Mouse (Mus musculus) midbrain, postnatal 0 days (tissue): ENCODE results near the gene Rora. TPM values are rescaled to one million over a fixed set of nuclear protein-coding genes. Genes with fewer than 3 reads are reported as not detected.
A peak's percentile ranks its signal among the peaks of the same experiment; 100 is the strongest.

ENCODE experiments used
- ATAC-seq: fragments of 200-750 bp; cut with Nextera tagmentation; 2 replicates; pipeline ENCODE4 v1.8.0; 2017; ENCODE audit warnings: moderate number of reproducible peaks, mild to moderate bottlenecking, moderate TSS enrichment, moderate library complexity; ENCODE audit not compliant: low FRiP score
- DNase-seq: peaks from one replicate; pipeline ENCODE4 v3.0.0-alpha.2; 2015; ENCODE audit warnings: low spot score
- H3K27ac ChIP-seq: fragments of 300-500 bp; sonication (generic); 2 replicates; pipeline ENCODE4 v1.5.1; 2014; ENCODE audit warnings: low read depth, mild to moderate bottlenecking, low read length, mixed read lengths
- H3K27me3 ChIP-seq: fragments of 300-500 bp; sonication (generic); 2 replicates; pipeline ENCODE4 v1.6.1; 2014; ENCODE audit warnings: low read length, control low read depth, mixed read lengths; ENCODE audit not compliant: insufficient read depth
- H3K36me3 ChIP-seq: fragments of 300-500 bp; sonication (generic); 2 replicates; pipeline ENCODE4 v1.6.1; 2014; ENCODE audit warnings: low read length, control low read depth, mixed read lengths; ENCODE audit not compliant: insufficient read depth
- H3K4me1 ChIP-seq: fragments of 300-500 bp; sonication (generic); 2 replicates; pipeline ENCODE4 v1.6.1; 2014; ENCODE audit warnings: mild to moderate bottlenecking, control low read depth, antibody characterized with exemption, low read length, mixed read lengths; ENCODE audit not compliant: insufficient read depth
- H3K4me2 ChIP-seq: fragments of 300-500 bp; sonication (generic); 2 replicates; pipeline ENCODE4 v1.6.1; 2014; ENCODE audit warnings: low read depth, mild to moderate bottlenecking, low read length, mixed read lengths; ENCODE audit not compliant: poor library complexity, severe bottlenecking
- H3K4me3 ChIP-seq: fragments of 300-500 bp; sonication (generic); 2 replicates; pipeline ENCODE4 v1.5.1; 2014; ENCODE audit warnings: low read depth, mild to moderate bottlenecking, low read length, moderate library complexity
- H3K9ac ChIP-seq: fragments of 300-500 bp; sonication (generic); replicated peaks from 2 replicates; pipeline ENCODE4 v1.6.1; 2014; ENCODE audit warnings: mild to moderate bottlenecking, low read length, moderate library complexity, mixed read lengths; ENCODE audit not compliant: poor library complexity, severe bottlenecking
- H3K9me3 ChIP-seq: fragments of 300-500 bp; sonication (generic); 2 replicates; pipeline ENCODE4 v1.6.1; 2016; ENCODE audit warnings: low read length, control low read depth
- CTCF ChIP-seq: IDR thresholded peaks from 2 replicates; pipeline ENCODE4 v1.5.1; 2016; ENCODE audit warnings: antibody characterized with exemption, mild to moderate bottlenecking
- WGBS: fragments of 180-500 bp; shearing (Covaris S2); extraction: QIAGEN DNeasy Blood & Tissue Kit; methylation state at CpG from one replicate; pipeline ENCODE4 v1.1.7; 2014; 5-methylcytosine and 5-hydroxymethylcytosine counted together
- polyA plus RNA-seq: library from polyadenylated mRNA; unstranded; fragments of >200 nt; fragmentation: Nextera tagmentation; extraction: Ambion mirVana; gene quantifications from 2 replicates; pipeline ENCODE4 v1.2.1, GENCODE M21; 2015
- total RNA-seq: library from RNA; depleted of rRNA; stranded (reverse); fragments of >200 nt; gene quantifications from 2 replicates; pipeline ENCODE4 v1.2.3, GENCODE M21; 2014

The Rora gene
- total and polyA plus RNA-seq, 2 experiments from 2014 or later: 28.2 to 49.6 TPM

DNA sequence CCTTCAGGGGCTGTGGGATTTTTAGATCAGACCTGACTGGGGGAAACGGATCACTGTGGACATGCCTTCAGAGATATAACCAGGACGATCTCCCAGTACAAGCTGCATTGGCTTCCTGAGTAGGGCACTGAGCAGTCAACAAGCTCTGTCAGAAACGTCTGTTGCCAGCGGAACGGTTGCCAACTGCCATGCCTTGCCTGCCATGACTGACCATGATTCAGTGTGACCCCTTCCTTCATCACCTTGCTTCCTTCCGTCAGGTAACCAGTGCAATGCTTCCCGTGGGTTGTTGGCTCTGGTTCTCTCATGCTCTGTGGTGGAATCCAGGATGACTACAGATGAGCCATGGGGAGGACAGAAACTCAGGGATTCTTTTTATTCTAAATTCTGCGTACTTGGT, 16.3 kb upstream of the Rora start:
- Histone ChIP-seq H3K27ac (no peak overlapping the region), H3K36me3 (no peaks in the 10 kb centered on the region), H3K4me1 (no peaks in the 10 kb centered on the region), H3K9ac (no peak overlapping the region), H3K9me3 (no peaks in the 10 kb centered on the region), H3K4me3 (no peak overlapping the region), H3K27me3 (no peaks in the 10 kb centered on the region), H3K4me2 (no peak overlapping the region)
- no peak for TF ChIP-seq CTCF
- WGBS: 91% methylated on average over 8 of the region's 8 CpGs
- ATAC-seq: no peak
- DNase-seq: no peak

DNA sequence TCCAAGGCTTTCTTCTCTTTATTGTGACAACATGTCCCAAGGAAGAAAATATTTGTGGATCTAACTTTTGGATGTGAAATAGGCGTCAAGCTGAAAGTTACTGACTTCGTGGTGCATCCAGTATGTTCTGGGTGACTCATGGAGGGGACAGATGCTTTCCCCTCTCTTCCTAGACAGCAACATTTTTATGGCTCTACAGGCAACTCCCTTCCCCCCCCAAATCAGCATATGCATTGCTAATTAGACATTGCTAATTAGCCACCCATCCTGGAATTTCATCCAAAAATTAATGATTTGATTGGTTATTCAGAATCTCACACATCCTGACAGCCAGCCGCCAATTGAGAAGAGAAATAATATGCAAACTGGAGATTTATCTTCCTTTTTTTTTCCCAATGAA, 12.5 kb upstream of the Rora start:
- ATAC-seq (no peak), DNase-seq (no peak)
- Histone ChIP-seq H3K36me3 (no peaks in the 10 kb centered on the region), H3K27me3 (no peaks in the 10 kb centered on the region), H3K27ac (no peak overlapping the region), H3K4me3 (no peak overlapping the region), H3K9ac (no peak overlapping the region), H3K9me3 (0 out of 2 replicates have a peak, but pooled peaks cover 4% of the 10 kb centered on the region), H3K4me2 (no peak overlapping the region), H3K4me1 (no peaks in the 10 kb centered on the region)
- WGBS: 83% methylated on average over 3 of the region's 3 CpGs
- no peak for TF ChIP-seq CTCF

DNA sequence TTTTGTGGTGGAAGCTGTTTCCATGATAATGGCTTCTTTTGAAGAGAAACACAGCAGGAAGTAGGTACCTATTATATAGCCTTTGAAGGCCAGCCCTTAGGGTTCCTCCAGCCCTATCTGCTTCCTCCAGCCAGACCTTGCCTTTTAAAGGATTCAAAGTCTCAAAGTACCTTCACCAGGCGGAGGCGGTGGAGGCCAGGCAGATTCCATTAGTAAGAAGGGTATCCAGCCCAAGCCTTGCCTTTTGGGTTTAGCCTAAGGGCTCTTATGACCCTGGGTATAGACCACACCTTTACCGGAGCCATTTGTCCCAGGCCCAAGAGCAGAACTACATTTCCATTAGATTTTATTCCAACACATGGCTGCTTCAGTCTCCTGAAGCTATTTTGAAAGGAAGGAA, 5.5 kb upstream of the Rora start:
- ATAC-seq (no peak), DNase-seq (no peak)
- Histone ChIP-seq H3K4me3 (no peak overlapping the region), H3K4me1 (no peaks in the 10 kb centered on the region), H3K4me2 (no peak overlapping the region), H3K27me3 (no peaks in the 10 kb centered on the region), H3K27ac (no peak overlapping the region), H3K9ac (no peak overlapping the region), H3K9me3 (0 out of 2 replicates have a peak, but pooled peaks cover 4% of the 10 kb centered on the region), H3K36me3 (no peaks in the 10 kb centered on the region)
- 83% methylated on average over 3 of the region's 3 CpGs for WGBS
- no peak for TF ChIP-seq CTCF

DNA sequence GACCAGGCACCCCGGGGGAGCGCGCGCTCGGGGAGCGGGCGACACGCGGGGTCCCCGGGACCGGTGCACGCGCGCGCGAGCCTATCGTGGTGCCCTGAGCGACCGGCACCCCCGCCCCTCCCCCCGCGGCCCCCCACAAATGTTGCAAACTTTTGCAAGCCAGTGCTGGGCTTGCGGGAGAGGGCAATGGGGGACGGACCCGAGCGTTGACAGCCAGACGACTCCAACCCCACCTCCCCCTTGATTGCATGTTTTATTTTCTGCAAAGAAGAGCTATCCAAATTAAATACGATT, 400 bp downstream of the Rora start:
- DNase-seq (no peak), ATAC-seq (peak; percentile 52)
- WGBS: 0% methylated on average over 26 of the region's 28 CpGs
- Histone ChIP-seq H3K9me3 (no peaks in the 10 kb centered on the region), H3K4me1 (no peaks in the 10 kb centered on the region), H3K36me3 (no peaks in the 10 kb centered on the region), H3K27ac (peak overlapping the region; percentile 91), H3K4me2 (peak overlapping the region; percentile 97), H3K27me3 (no peaks in the 10 kb centered on the region), H3K9ac (peak overlapping the region; percentile 69), H3K4me3 (peak overlapping the region; percentile 75)
- TF ChIP-seq CTCF: no peak

DNA sequence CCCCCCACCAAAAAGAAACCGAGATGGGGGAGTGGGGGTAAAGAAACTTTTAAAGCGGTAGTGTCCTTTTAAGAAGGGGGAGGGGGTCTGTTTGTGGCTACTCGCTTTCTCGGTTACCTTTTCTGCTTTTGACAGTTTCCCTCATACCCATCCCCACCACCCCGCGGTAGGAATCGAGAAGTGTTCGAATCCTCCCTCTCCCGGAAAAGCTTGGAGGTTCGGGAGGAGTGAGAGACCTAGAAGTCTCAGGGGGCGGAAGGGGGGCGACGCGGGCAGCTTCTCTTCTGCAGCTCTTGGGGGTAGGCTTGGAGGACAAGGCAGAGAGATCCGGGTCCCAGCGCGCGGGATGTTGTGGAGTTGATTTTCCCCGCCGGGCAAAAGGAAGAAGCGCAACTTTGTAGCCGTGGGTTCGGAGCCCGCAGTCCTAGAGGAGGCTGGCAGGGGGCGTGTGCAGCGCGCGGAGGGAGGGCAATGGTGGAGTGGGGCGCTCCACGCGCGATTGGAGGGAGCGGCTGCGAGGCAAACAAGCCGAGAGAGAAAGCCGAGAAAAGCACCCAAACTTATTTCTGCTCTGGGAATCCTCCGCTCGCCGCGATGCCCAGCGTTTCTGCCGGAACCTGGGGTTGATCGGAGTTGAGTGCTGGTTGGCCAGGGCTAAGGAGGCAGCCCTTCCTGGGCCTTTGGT, 889 bp downstream of the Rora start:
- Histone ChIP-seq H3K27me3 (no peaks in the 10 kb centered on the region), H3K9ac (peak overlapping the region; percentile 69), H3K4me3 (peak overlapping the region; percentile 75), H3K4me1 (no peaks in the 10 kb centered on the region), H3K36me3 (no peaks in the 10 kb centered on the region), H3K27ac (peak overlapping the region; percentile 91), H3K4me2 (peak overlapping the region; percentile 97), H3K9me3 (no peaks in the 10 kb centered on the region)
- DNase-seq (peak; percentile 46), ATAC-seq (no peak)
- peak; percentile 51 for TF ChIP-seq CTCF
- WGBS: under 1% methylated on average over 42 of the region's 43 CpGs

- DNase-seq (peak; percentile 43), ATAC-seq (no peak)
- peak overlapping the region; percentile 97 for H3K4me2 ChIP-seq
- no peaks in the 10 kb centered on the region for H3K4me1 ChIP-seq
- peak overlapping the region; percentile 69 for H3K9ac ChIP-seq
- peak overlapping the region; percentile 91 for H3K27ac ChIP-seq
- H3K36me3 ChIP-seq: no peaks in the 10 kb centered on the region
- H3K27me3 ChIP-seq: no peaks in the 10 kb centered on the region
- TF ChIP-seq CTCF: no peak
- no peaks in the 10 kb centered on the region for H3K9me3 ChIP-seq
- under 1% methylated on average over 31 of the region's 31 CpGs for WGBS
- H3K4me3 ChIP-seq: peak overlapping the region; percentile 75
Observed at GRCm38 (mm10) chr9:68655018-68656005, 1.7 kb downstream of the Rora start.
